Mouse (Mus musculus) heart, embryonic 10.5 days (tissue): ENCODE data around the gene Smyd1. TPM values are rescaled to one million over a fixed set of nuclear protein-coding genes. Genes with fewer than 3 reads are reported as not detected.

Source experiments
- DNase-seq: peaks from one replicate; pipeline ENCODE4 v3.0.0-alpha.2; 2017; ENCODE audit warnings: low spot score
- H3K27ac ChIP-seq: fragments of 300-500 bp; sonication (generic); 2 replicates; pipeline ENCODE4 v1.5.1; 2016; ENCODE audit warnings: mild to moderate bottlenecking
- H3K27me3 ChIP-seq: fragments of 300-500 bp; sonication (generic); 2 replicates; pipeline ENCODE4 v1.6.1; 2016; ENCODE audit warnings: mild to moderate bottlenecking; ENCODE audit not compliant: poor library complexity, insufficient read depth, severe bottlenecking
- H3K36me3 ChIP-seq: fragments of 300-500 bp; sonication (generic); 2 replicates; pipeline ENCODE4 v1.6.1; 2016; ENCODE audit warnings: mild to moderate bottlenecking, moderate library complexity
- H3K4me1 ChIP-seq: fragments of 300-500 bp; sonication (generic); 2 replicates; pipeline ENCODE4 v1.6.1; 2016; ENCODE audit warnings: mild to moderate bottlenecking
- H3K4me3 ChIP-seq: fragments of 300-500 bp; sonication (generic); 2 replicates; pipeline ENCODE4 v1.5.1; 2016; ENCODE audit warnings: mild to moderate bottlenecking, moderate library complexity
- H3K9me3 ChIP-seq: fragments of 300-500 bp; sonication (generic); 2 replicates; pipeline ENCODE4 v1.6.1; 2016; ENCODE audit warnings: mild to moderate bottlenecking, moderate library complexity
- WGBS: fragments of 180-500 bp; shearing (Covaris S2); methylation state at CpG from one replicate; pipeline ENCODE4 v1.1.7; 2016; 5-methylcytosine and 5-hydroxymethylcytosine counted together
- polyA plus RNA-seq: library from polyadenylated mRNA; unstranded; fragments of >200 nt; fragmentation: Nextera tagmentation; extraction: Ambion mirVana; gene quantifications from 2 replicates; pipeline ENCODE4 v1.2.1, GENCODE M21; 2016

Gene Smyd1
- 85.5 and 174 TPM in 2 replicates for polyA plus RNA-seq

DNA sequence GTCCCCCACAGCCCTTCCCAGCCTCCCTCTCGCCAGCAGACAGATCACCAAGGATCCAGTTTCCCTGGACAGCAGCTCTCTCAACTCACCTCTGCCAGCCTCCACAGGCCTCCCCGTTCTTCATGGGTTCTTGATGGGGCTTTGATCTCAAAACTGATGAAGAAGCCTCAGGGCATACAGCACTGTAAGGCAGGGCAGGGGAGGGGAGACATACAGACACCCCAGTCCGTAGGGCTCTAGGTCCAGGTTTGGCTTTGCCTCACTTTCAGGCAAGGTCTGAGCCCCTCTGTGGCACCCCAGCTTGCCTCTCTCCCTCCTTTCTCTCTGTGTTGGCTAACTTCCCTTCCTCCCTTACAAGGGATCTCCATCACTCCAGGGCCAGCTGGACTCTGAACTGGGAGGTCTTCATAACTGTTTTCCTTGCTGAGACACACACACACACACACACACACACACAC lies at the start of gene Smyd1:
Gene Smyd1 (minus strand): TSS at position 408 of the 458 bp plus-strand sequence.
- Histone ChIP-seq H3K36me3 (no peaks in the 10 kb centered on the region), H3K9me3 (no peaks in the 10 kb centered on the region), H3K27me3 (no peaks in the 10 kb centered on the region; the same call in 1 of the 2 replicates), H3K4me1 (no peaks in the 10 kb centered on the region), H3K4me3 (no peak within 1 kb of the TSS), H3K27ac (no peak within 1 kb of the TSS)
- DNase-seq, result no peak
- WGBS, result 82% methylated on average over 3 of the region's 3 CpGs

DNA sequence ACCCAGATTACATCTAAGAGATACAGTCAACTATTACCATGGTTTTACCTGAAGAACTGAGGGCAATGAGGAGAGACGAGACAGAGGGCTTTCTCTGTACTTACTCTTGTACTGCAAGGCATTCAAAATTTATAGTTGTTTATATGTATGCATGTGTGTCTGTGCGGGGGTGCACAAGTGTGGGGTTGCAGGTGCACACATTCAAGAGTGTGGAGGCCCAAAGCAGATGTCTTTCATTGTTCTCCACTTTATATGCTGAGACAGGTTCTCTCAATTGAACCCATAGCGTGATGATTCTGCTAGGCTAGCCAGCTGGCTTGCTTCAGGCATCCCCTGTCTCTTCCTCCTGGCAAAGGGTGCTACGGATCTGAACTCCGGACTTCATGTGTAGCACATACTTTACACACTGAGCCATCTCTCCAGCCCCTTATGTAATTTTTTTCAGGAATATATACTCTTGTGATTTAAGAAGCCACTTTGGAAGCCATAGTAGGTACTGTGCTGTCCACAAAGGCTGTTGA lies 49.1 kb upstream of the Smyd1 start:
- Histone ChIP-seq H3K4me1 (no peaks in the 10 kb centered on the region), H3K27me3 (no peaks in the 10 kb centered on the region), H3K4me3 (no peak overlapping the region), H3K27ac (no peak overlapping the region), H3K36me3 (no peaks in the 10 kb centered on the region), H3K9me3 (no peaks in the 10 kb centered on the region)
- no peak for DNase-seq
- WGBS, result 88% methylated on average over 5 of the region's 5 CpGs

DNA sequence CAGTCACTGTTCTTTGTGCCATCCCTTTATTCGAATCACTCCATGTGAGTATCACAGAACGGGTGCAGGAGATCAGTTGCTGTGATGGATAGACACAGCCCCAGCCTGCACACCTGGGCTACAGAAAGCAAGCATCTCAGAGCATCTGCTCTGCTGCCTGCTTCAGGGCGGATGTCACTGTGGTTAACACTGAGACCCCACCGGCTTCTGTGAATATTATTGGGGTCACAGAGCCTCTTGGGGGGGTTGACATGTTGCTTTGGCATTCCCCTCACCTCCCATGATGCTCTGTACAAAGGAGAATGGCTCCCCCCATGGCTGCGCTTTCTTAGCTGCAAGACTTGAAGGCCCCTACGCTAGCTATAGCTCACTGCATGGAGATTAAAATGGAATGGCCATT lies 47.4 kb upstream of the Smyd1 start:
- H3K9me3 ChIP-seq, result no peaks in the 10 kb centered on the region
- no peaks in the 10 kb centered on the region for H3K36me3 ChIP-seq
- H3K4me3 ChIP-seq, result no peak overlapping the region
- WGBS, result 87% methylated on average over 6 of the region's 6 CpGs
- no peak for DNase-seq
- no peaks in the 10 kb centered on the region for H3K4me1 ChIP-seq
- no peak overlapping the region for H3K27ac ChIP-seq
- H3K27me3 ChIP-seq, result no peaks in the 10 kb centered on the region

DNA sequence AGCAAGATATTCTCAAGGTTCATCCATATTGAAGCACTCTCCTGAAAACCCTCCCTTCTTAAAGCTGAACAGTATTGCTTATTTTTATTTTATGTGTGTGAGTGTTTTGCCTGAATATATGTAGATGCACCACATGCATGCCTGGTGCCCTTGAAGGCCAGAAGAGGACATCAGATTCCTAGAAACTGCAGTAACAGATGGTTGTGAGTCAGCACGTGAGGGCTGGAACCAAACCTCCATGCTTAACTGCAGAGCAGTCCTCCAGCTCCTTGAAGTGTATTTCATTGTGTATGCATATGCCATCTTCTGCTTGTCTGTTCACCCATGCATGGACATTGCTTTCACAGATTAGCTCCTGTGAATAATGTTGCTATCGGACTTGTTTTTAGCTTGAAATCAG lies 42.0 kb upstream of the Smyd1 start:
- no peaks in the 10 kb centered on the region for H3K9me3 ChIP-seq
- WGBS, result 82% methylated on average over 2 of the region's 2 CpGs
- no peaks in the 10 kb centered on the region for H3K27me3 ChIP-seq
- H3K27ac ChIP-seq, result no peak overlapping the region
- peaks cover 4% of the 10 kb centered on the region; the same call in 1 of the 2 replicates for H3K4me1 ChIP-seq
- no peak overlapping the region for H3K4me3 ChIP-seq
- H3K36me3 ChIP-seq, result no peaks in the 10 kb centered on the region
- DNase-seq, result no peak

DNA sequence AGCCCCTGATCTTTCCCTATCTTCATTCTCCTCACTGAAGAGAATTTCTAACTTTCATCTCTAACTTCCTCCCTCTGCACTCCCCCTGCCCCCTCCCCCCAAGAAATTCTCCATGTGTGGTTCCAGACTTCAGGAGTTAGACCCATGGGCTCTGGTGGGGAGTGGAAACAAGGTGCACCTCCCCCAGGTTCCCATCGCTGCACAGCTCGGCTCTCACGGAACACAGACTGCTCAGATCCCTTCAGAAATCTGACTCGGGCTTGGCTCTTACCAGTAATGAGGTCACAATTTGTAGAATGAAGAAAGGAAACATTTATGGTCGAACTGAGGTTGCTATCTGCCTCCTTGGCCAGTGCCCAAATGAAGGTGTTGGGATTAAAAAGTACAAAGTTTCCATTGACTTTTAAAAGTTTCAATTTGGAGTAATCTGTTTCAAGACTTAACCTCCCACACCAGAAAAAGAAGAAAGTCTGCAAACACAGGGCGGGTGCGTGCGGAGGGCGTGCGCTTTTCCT lies 39.2 kb upstream of the Smyd1 start:
- no peak overlapping the region for H3K27ac ChIP-seq
- no peaks in the 10 kb centered on the region for H3K36me3 ChIP-seq
- no peaks in the 10 kb centered on the region for H3K27me3 ChIP-seq
- 78% methylated on average over 10 of the region's 10 CpGs for WGBS
- H3K9me3 ChIP-seq, result no peaks in the 10 kb centered on the region
- peaks cover 4% of the 10 kb centered on the region; the same call in 1 of the 2 replicates for H3K4me1 ChIP-seq
- no peak overlapping the region for H3K4me3 ChIP-seq
- no peak for DNase-seq

DNA sequence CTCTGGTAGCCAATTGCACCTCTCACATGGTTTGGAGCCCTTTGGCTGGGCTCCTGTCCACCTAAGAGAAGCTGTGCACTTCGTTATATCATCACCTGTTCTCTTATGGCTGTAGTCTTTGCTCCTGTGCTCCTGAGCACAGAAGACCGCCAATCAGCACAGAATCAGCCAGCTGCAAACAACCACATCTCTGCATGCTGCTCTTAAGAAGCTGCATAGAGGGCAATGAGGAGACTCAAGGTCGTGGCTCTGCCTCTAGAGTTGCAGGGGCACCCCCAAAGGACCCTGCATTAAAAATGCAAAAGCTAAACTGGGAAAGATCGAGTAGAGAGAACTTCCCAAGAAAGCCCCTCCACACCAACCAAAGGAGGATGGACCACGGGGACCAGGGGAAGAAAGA lies 38.7 kb upstream of the Smyd1 start:
- H3K9me3 ChIP-seq, result no peaks in the 10 kb centered on the region
- peaks cover 4% of the 10 kb centered on the region; the same call in 1 of the 2 replicates for H3K4me1 ChIP-seq
- no peak overlapping the region for H3K4me3 ChIP-seq
- 48% methylated on average over 5 of the region's 5 CpGs for WGBS
- no peaks in the 10 kb centered on the region for H3K27me3 ChIP-seq
- H3K36me3 ChIP-seq, result no peaks in the 10 kb centered on the region
- no peak for DNase-seq
- H3K27ac ChIP-seq, result no peak overlapping the region

DNA sequence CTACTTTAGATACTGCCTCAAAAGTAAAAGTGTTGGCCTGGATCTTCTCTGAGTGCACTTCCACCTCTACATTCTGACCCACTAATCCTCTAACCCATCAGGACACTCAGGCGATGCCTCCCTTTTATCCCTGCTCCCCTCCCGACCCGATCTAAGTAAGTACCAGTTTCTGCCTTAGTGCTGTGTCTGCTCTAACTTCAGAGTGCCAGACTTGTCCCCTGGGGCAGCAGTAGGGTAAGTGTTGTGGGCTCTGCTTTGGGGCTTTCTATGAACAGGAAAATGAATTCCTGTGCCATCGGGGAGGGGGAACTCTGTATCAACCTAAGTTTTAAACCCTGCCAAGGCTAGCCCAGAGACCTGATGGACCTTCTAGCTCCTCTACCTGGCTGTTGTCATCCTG lies 38.2 kb upstream of the Smyd1 start:
- WGBS, result 72% methylated on average over 4 of the region's 4 CpGs
- Histone ChIP-seq H3K27me3 (no peaks in the 10 kb centered on the region), H3K36me3 (no peaks in the 10 kb centered on the region), H3K27ac (no peak overlapping the region), H3K4me3 (no peak overlapping the region), H3K4me1 (peaks cover 4% of the 10 kb centered on the region; the same call in 1 of the 2 replicates), H3K9me3 (no peaks in the 10 kb centered on the region)
- no peak for DNase-seq

DNA sequence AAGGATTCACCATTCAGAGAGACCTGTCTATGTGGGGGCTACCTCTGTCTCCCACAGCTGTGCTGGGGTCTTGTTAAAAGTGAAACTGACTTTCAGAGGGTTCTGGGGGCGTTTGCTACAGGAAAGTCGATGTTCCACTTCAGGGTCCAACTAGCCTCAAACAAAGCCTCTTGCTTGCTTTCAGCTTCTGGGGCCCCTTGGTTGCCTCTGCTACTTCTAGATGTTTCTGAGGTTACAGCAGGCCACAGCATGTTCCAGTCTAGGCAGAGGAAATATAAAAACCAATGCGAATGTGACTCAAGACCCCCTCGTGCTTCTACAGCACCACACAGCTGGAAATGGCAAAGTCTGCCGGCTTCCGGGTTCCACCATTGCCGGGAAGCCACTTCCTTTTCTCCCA lies 35.5 kb upstream of the Smyd1 start:
- WGBS, result 80% methylated on average over 7 of the region's 7 CpGs
- H3K27ac ChIP-seq, result no peak overlapping the region
- no peaks in the 10 kb centered on the region for H3K36me3 ChIP-seq
- H3K27me3 ChIP-seq, result no peaks in the 10 kb centered on the region
- H3K4me1 ChIP-seq, result peaks cover 4% of the 10 kb centered on the region; the same call in 1 of the 2 replicates
- H3K4me3 ChIP-seq, result no peak overlapping the region
- no peak for DNase-seq
- H3K9me3 ChIP-seq, result no peaks in the 10 kb centered on the region

DNA sequence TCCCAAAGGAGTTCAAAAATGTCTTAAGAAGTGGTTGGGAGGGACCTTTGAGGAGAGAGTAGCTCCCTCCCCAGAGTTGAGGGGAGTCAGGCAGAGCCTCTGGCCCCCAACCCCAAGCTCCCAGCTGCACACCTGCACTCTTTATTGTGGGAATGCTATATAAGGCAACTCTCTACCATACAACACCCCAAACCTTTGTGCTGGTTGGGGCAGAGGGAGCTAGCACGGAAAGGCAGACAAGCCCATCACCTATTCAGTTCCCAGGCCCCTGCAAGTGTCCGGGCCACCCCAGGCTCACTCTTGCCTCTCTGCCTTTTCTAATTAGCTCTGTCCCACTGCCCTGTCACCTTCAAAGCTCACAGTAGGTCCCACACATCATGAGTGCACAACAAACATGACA lies 31.7 kb upstream of the Smyd1 start:
- Histone ChIP-seq H3K9me3 (no peaks in the 10 kb centered on the region), H3K27me3 (no peaks in the 10 kb centered on the region), H3K4me3 (no peak overlapping the region), H3K36me3 (no peaks in the 10 kb centered on the region), H3K4me1 (no peaks in the 10 kb centered on the region), H3K27ac (no peak overlapping the region)
- no peak for DNase-seq
- 82% methylated on average over 2 of the region's 2 CpGs for WGBS

DNA sequence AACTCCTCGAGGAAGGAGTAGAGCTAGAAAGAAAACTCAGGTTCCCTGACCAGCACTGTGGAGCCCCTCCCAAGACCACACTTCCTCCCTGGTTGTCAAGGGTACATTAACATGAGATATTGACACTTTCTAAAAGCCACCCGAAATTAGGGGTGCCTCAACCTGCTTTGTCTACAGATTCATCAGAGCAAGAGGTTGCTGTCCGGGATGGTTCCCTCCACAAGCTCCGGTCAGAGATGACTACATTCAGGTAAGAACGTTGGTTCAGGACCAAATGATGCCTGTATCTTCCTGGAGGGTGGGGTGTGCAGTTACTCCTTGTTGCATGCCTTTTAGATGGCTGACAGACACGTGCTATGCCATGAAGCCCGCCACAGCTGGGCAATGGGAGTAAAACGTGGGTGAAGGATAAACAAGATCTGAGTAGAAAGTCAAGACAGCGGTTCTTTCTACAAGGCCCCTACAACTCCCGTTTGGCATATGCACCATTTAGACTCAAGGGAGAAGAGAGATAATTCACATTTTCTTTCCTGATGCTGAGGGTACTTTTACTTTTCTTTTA lies 30.9 kb upstream of the Smyd1 start:
- no peak overlapping the region for H3K27ac ChIP-seq
- H3K4me1 ChIP-seq, result no peaks in the 10 kb centered on the region
- DNase-seq, result no peak
- no peaks in the 10 kb centered on the region for H3K36me3 ChIP-seq
- 82% methylated on average over 10 of the region's 10 CpGs for WGBS
- no peaks in the 10 kb centered on the region for H3K27me3 ChIP-seq
- H3K4me3 ChIP-seq, result no peak overlapping the region
- peaks cover 1% of the 10 kb centered on the region; the same call in 1 of the 2 replicates for H3K9me3 ChIP-seq

DNA sequence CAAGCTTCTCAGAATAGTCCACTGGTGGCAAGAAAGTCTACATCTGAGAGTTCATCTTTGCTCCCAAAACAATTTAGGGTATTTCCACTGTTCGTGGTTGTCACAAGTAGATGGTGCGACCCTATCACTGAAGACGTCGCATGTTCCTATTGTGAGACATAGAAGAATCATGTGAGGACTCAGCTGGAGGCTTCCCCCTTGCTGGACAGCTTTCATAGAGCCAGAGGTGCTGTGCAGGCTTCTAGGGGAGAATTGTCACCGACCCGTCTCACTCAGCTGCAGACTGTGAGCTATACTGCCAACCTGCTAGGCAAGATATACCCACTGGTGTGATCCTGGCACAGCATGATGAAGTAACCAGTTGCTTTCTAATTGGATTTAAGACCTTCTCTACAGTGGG lies 30.2 kb upstream of the Smyd1 start:
- peaks cover 4% of the 10 kb centered on the region; the same call in 1 of the 2 replicates for H3K9me3 ChIP-seq
- no peak overlapping the region for H3K27ac ChIP-seq
- no peaks in the 10 kb centered on the region for H3K27me3 ChIP-seq
- no peaks in the 10 kb centered on the region for H3K4me1 ChIP-seq
- 90% methylated on average over 6 of the region's 6 CpGs for WGBS
- H3K4me3 ChIP-seq, result no peak overlapping the region
- no peak for DNase-seq
- H3K36me3 ChIP-seq, result no peaks in the 10 kb centered on the region

DNA sequence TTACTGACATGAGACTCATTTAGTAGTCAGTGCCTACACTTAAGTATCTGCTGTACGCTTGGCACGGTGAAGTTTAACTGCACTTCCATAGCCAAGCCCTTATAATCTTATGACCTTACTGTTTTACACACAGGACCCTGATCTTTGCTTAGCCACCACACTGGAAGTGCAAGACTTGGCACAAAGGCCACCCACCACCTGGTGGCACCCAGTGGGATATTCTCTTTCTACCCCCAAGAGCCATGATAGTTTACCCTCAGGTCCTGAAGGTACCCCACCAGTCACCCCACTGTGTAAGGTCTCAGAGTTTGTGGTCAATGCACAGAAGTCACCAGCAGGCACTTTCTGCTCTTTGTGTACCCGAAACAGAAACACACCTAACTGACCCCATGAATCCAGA lies 29.2 kb upstream of the Smyd1 start:
- no peaks in the 10 kb centered on the region for H3K4me1 ChIP-seq
- H3K27ac ChIP-seq, result no peak overlapping the region
- peaks cover 4% of the 10 kb centered on the region; the same call in 1 of the 2 replicates for H3K9me3 ChIP-seq
- no peaks in the 10 kb centered on the region for H3K36me3 ChIP-seq
- H3K27me3 ChIP-seq, result no peaks in the 10 kb centered on the region
- DNase-seq, result no peak
- H3K4me3 ChIP-seq, result no peak overlapping the region
- 91% methylated on average over 3 of the region's 3 CpGs for WGBS

DNA sequence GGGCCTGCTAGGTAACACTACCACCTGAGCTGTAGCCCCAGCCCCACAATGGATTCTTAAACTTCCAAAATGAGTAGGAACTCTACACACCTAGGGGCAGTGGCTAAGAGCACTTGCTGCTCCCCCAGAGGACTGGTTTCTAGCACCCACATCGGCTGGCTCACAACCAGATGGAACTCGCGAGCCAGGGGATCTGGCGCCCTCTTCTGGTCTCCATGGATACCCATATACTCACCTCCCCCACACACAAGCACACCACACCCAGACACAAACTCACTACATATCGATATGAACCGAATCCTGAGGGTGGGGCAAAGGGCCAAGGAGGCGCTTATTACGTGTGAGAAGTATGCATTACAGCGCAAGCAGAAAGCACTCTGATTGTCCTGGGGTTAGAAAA lies 26.0 kb upstream of the Smyd1 start:
- WGBS, result 91% methylated on average over 9 of the region's 9 CpGs
- H3K27ac ChIP-seq, result no peak overlapping the region
- no peaks in the 10 kb centered on the region for H3K4me1 ChIP-seq
- H3K4me3 ChIP-seq, result no peak overlapping the region
- no peak for DNase-seq
- no peaks in the 10 kb centered on the region for H3K36me3 ChIP-seq
- H3K27me3 ChIP-seq, result no peaks in the 10 kb centered on the region
- H3K9me3 ChIP-seq, result peaks cover 4% of the 10 kb centered on the region; the same call in 1 of the 2 replicates
